Mouse (Mus musculus): Measurements from ENCODE around the gene Tyro3.

DNA sequence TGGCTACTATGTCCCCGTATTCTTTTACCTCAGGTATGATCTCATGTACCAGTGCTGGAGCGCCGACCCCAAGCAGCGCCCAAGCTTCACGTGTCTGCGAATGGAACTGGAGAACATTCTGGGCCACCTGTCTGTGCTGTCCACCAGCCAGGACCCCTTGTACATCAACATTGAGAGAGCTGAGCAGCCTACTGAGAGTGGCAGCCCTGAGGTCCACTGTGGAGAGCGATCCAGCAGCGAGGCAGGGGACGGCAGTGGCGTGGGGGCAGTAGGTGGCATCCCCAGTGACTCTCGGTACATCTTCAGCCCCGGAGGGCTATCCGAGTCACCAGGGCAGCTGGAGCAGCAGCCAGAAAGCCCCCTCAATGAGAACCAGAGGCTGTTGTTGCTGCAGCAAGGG, 19.1 kb downstream of the Tyro3 start:
- no peak for TF ChIP-seq POLR2A (IDR thresholded peaks at IDR 0.05; ENCODE audit: low read depth, low read length)
- no peak for TF ChIP-seq CTCF (conservative IDR thresholded peaks at IDR 0.05; ENCODE audit: insufficient read depth, insufficient read length, low read depth, low read length)
